19 mouse cellular contexts compared by ENCODE assay signal in the genomic region with DNA sequence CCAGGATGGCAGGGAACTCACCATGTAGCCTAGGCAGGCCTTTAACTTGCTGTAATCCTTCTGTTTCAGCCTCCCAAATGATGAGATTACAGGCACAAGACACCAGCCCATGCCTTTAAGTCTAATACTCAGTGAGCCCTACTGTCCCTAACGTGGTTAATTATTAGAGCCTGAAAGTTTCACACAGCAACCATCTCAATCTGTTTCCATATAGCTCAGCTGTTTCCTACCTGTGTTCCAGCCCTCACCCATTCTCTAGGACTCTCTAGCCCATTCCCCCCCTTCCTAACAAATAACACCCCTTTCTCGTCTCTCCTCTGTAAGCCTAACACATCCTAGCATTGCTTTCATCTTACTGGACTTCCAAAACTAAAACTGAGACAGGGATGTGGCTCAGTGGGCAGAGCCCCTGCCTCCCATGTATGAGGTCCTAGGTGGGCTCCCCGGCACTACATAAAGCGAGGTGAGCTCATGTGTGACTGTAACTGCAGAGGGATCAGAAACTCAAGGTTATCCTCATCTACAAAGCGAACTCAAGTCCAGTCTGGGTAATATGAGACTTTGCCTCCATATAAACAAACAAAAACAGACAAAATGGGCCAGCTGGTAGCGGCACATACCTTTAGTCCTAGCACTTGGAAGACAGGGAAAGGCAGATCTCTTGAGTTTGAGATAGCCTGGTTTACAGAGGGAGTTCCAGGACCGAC.
"Had no signal": no experiment of that assay in that cellular context is flagged by ENCODE, and none has a peak within 500 bp of the region (broad histone marks: within the 10 kb centered on the region; RNA-seq: fewer than 3 reads in every experiment).

No protein-coding gene starts in this region.

- H3K36me3 ChIP-seq: liver, embryonic 12.5 days; liver, embryonic 15.5 days; lung, embryonic 15.5 days; midbrain, embryonic 13.5 days; neural tube, embryonic 13.5 days had no signal

- H3K4me2 ChIP-seq: liver, embryonic 12.5 days; liver, embryonic 15.5 days; lung, embryonic 15.5 days; midbrain, embryonic 13.5 days; neural tube, embryonic 13.5 days had no signal

- H3K27ac ChIP-seq: layer of hippocampus, adult 2 months; liver, embryonic 12.5 days; liver, embryonic 15.5 days; lung, embryonic 15.5 days; midbrain, embryonic 10.5 days; midbrain, embryonic 13.5 days; neural tube, embryonic 13.5 days had no signal

- H3K4me1 ChIP-seq: liver, embryonic 12.5 days; liver, embryonic 15.5 days; lung, embryonic 15.5 days; megakaryocyte, embryonic 14.5 days; midbrain, embryonic 10.5 days; midbrain, embryonic 13.5 days; neural tube, embryonic 13.5 days had no signal

- H3K4me3 ChIP-seq: layer of hippocampus, adult 2 months; liver, embryonic 12.5 days; liver, embryonic 15.5 days; lung, embryonic 15.5 days; megakaryocyte, embryonic 14.5 days; midbrain, embryonic 10.5 days; midbrain, embryonic 13.5 days; myocyte; neural tube, embryonic 13.5 days had no signal

- H3K27me3 ChIP-seq: liver, embryonic 12.5 days; liver, embryonic 15.5 days; lung, embryonic 15.5 days; midbrain, embryonic 13.5 days; neural tube, embryonic 13.5 days had no signal

- DNase-seq: layer of hippocampus, adult 9-11 months; liver; lung, adult 18-20 months; lung, postnatal 10 days; retina, postnatal 1 day; thymus, adult 18-20 months; thymus, postnatal 36 days had no signal

- H3K9me3 ChIP-seq: liver, embryonic 12.5 days; liver, embryonic 15.5 days; lung, embryonic 15.5 days; megakaryocyte, embryonic 14.5 days; midbrain, embryonic 10.5 days; midbrain, embryonic 13.5 days; neural tube, embryonic 13.5 days had no signal

- H3K9ac ChIP-seq: liver, embryonic 12.5 days; liver, embryonic 15.5 days; lung, embryonic 15.5 days; midbrain, embryonic 13.5 days; neural tube, embryonic 13.5 days had no signal

- ATAC-seq: inflammation-experienced regulatory T-cells, adult 6 months; intestine, embryonic 16.5 days; liver, embryonic 12.5 days; midbrain, embryonic 13.5 days; midbrain, embryonic 16.5 days had no signal
